16 mouse cellular contexts compared by ENCODE assay signal in genomic region chr2:131932275-131932902, GRCm38 (mm10). TPM values are rescaled to one million over a fixed set of nuclear protein-coding genes. Genes with fewer than 3 reads are reported as not detected.
DNase-seq lines count a peak whose midpoint lies in the region; ATAC-seq and TF ChIP-seq lines count a peak whose summit lies in the region.
"Had no signal": no experiment of that assay in that cellular context is flagged by ENCODE, and none has a peak within 500 bp of the region (broad histone marks: within the 10 kb centered on the region; RNA-seq: fewer than 3 reads in every experiment).

No protein-coding gene starts in this region.

- H3K27ac ChIP-seq in heart, embryonic 10.5 days = no peak overlapping the region
- no peak overlapping the region for H3K27ac ChIP-seq in lung, embryonic 14.5 days (ENCODE audit: low read depth)
- H3K27ac ChIP-seq in limb, embryonic 14.5 days (replicated peaks; ENCODE audit: low read depth, low read length) = no peak overlapping the region
- H3K27ac ChIP-seq: intestine, embryonic 15.5 days had no signal

- no peak overlapping the region for H3K4me2 ChIP-seq in lung, embryonic 14.5 days
- H3K4me2 ChIP-seq in limb, embryonic 14.5 days (replicated peaks; ENCODE audit: low read depth, low read length, severe bottlenecking) = no peak overlapping the region
- no peak overlapping the region for H3K4me2 ChIP-seq in myocyte (ENCODE audit: low read depth)
- H3K4me2 ChIP-seq: intestine, embryonic 15.5 days had no signal

- DNase-seq in heart, embryonic 10.5 days (ENCODE audit: low spot score) = peak; percentile 54
- no peak for DNase-seq in heart, postnatal 14 days
- no peak for DNase-seq in lung, embryonic 14.5 days
- no peak for DNase-seq in lung, adult 18-20 months
- no peak for DNase-seq in limb, embryonic 14.5 days (ENCODE audit: low spot score)
- no peak for DNase-seq in layer of hippocampus, postnatal 36 days
- DNase-seq in adrenal gland, postnatal 36 days = no peak
- DNase-seq: cerebellum, adult 9-10 months; heart, postnatal 36 days; kidney, postnatal 25 days; lung, adult 2 months had no signal

- no peaks in the 10 kb centered on the region for H3K9me3 ChIP-seq in heart, embryonic 10.5 days
- no peaks in the 10 kb centered on the region for H3K9me3 ChIP-seq in lung, embryonic 14.5 days (ENCODE audit: low read depth, low read length)
- H3K9me3 ChIP-seq in limb, embryonic 14.5 days (ENCODE audit: control insufficient read depth, low read length) = no peaks in the 10 kb centered on the region
- H3K9me3 ChIP-seq: intestine, embryonic 15.5 days had no signal

- intact Hi-C loops in heart, postnatal 14 days (cut with DNase I) = no loop called here

- ATAC-seq in lung, embryonic 14.5 days (ENCODE audit: insufficient read depth) = peak; percentile 18
- no peak for ATAC-seq in limb, embryonic 14.5 days (ENCODE audit: low FRiP score, low read depth)
- ATAC-seq: intestine, embryonic 15.5 days had no signal

- H3ac ChIP-seq in myocyte (ENCODE audit: control insufficient read depth, insufficient read length) = no peak overlapping the region

- H3K4me1 ChIP-seq in heart, embryonic 10.5 days = peaks cover 33% of the 10 kb centered on the region
- H3K4me1 ChIP-seq in lung, embryonic 14.5 days (ENCODE audit: insufficient read depth) = no peaks in the 10 kb centered on the region
- H3K4me1 ChIP-seq in limb, embryonic 14.5 days (ENCODE audit: control insufficient read depth, insufficient read depth, low read length) = no peaks in the 10 kb centered on the region

- no peaks in the 10 kb centered on the region for H3K27me3 ChIP-seq in heart, embryonic 10.5 days (ENCODE audit: insufficient read depth, poor library complexity, severe bottlenecking)
- H3K27me3 ChIP-seq in lung, embryonic 14.5 days (ENCODE audit: insufficient read depth, low read length) = no peaks in the 10 kb centered on the region
- H3K27me3 ChIP-seq in limb, embryonic 14.5 days (ENCODE audit: control insufficient read depth, insufficient read depth, low read length) = no peaks in the 10 kb centered on the region
- H3K27me3 ChIP-seq in myocyte (ENCODE audit: control insufficient read depth, insufficient read depth, insufficient read length) = no peaks in the 10 kb centered on the region
- H3K27me3 ChIP-seq: intestine, embryonic 15.5 days had no signal

- 68% methylated on average over 7 of the region's 7 CpGs for WGBS in heart, embryonic 10.5 days
- WGBS in lung, embryonic 14.5 days = 51% methylated on average over 7 of the region's 7 CpGs
- 74% methylated on average over 7 of the region's 7 CpGs for WGBS in limb, embryonic 14.5 days

- no peak overlapping the region for H3K4me3 ChIP-seq in heart, embryonic 10.5 days
- no peak overlapping the region for H3K4me3 ChIP-seq in lung, embryonic 14.5 days (ENCODE audit: low read depth, low read length)
- H3K4me3 ChIP-seq in limb, embryonic 14.5 days (replicated peaks; ENCODE audit: low read length) = no peak overlapping the region
- H3K4me3 ChIP-seq in myocyte = no peak overlapping the region
- H3K4me3 ChIP-seq: intestine, embryonic 15.5 days had no signal

- no peaks in the 10 kb centered on the region for H3K79me2 ChIP-seq in myocyte (ENCODE audit: control insufficient read depth, insufficient read depth)

- peaks cover 14% of the 10 kb centered on the region for H3K36me3 ChIP-seq in heart, embryonic 10.5 days
- H3K36me3 ChIP-seq in lung, embryonic 14.5 days (ENCODE audit: insufficient read depth) = peaks cover 7% of the 10 kb centered on the region; the same call in 1 of the 2 replicates
- H3K36me3 ChIP-seq in limb, embryonic 14.5 days (ENCODE audit: control insufficient read depth, insufficient read depth, low read length) = peaks cover 9% of the 10 kb centered on the region; the same call in 1 of the 2 replicates
- peaks cover 7% of the 10 kb centered on the region for H3K36me3 ChIP-seq in myocyte (ENCODE audit: control insufficient read depth, insufficient read depth)
- H3K36me3 ChIP-seq: intestine, embryonic 15.5 days had no signal

- no peak overlapping the region for H3K9ac ChIP-seq in lung, embryonic 14.5 days
- peak overlapping the region; percentile 12; the same call in 1 of the 2 replicates for H3K9ac ChIP-seq in limb, embryonic 14.5 days (ENCODE audit: low read depth, low read length, severe bottlenecking)
- H3K9ac ChIP-seq: intestine, embryonic 15.5 days had no signal

- no peak for TF ChIP-seq POLR2A in limb, embryonic 14.5 days (IDR thresholded peaks at IDR 0.05; ENCODE audit: borderline replicate concordance, extremely low read depth, insufficient read depth, insufficient read length)
- no peak for TF ChIP-seq POLR2A in myocyte (IDR thresholded peaks at IDR 0.05; ENCODE audit: insufficient read length, low read depth)

- no peak for TF ChIP-seq CTCF in lung, embryonic 14.5 days (IDR thresholded peaks at IDR 0.05; ENCODE audit: low read depth)

TF ChIP-seq in myocyte, 11 proteins besides CTCF, POLR2A, EP300 and RAD21:
- TF ChIP-seq TCF3 (IDR thresholded peaks at IDR 0.05; ENCODE audit: insufficient read length, low read depth) (no peak), POLR2AphosphoS2 (IDR thresholded peaks at IDR 0.05; ENCODE audit: insufficient read length, low read depth) (peak; percentile 15)
TF ChIP-seq in myocyte: peak in this region for 1.

RNA-seq across cellular contexts. Expression of gene Prnd, which starts 18.3 kb away (rescaled TPM):
- polyA plus RNA-seq in heart, embryonic 10.5 days (2016; fragmentation: Nextera tagmentation; extraction: Ambion mirVana) = 3.1 and 4.6 TPM in 2 replicates
- total RNA-seq in heart, postnatal 14 days (2021) = 10 to 100 TPM in 1 of 2 experiments, 1 to 10 TPM in 1; 3.2 to 10.4 TPM
- 55.8 and 57.3 TPM in 2 replicates for polyA plus RNA-seq in lung, embryonic 14.5 days (2014; fragmentation: Nextera tagmentation; extraction: Ambion mirVana)
- polyA plus RNA-seq in limb, embryonic 14.5 days (2012; rRNA removed) = 41.2 and 46.2 TPM in 2 replicates
- 44.6 and 50.5 TPM in 2 replicates for polyA plus RNA-seq in limb, embryonic 14.5 days (2014; fragmentation: Nextera tagmentation; extraction: Ambion mirVana)
- not detected for polyA plus RNA-seq in myocyte (2012; fragmentation: generic; extraction: Trizol)
- total RNA-seq in layer of hippocampus, postnatal 36 days (2021) = under 1 TPM; 0.13 to 0.25 TPM
- under 1 TPM; 0.20 to 0.70 TPM for total RNA-seq in adrenal gland, postnatal 36 days (2021)
- total RNA-seq: granulocyte monocyte progenitor cell, adult 5-6 weeks had no signal

RNA-seq across cellular contexts. Expression of gene Prn, which starts 22.6 kb away (rescaled TPM):
- 0.35 TPM in 1 of 2 replicates, not detected in the other for polyA plus RNA-seq in heart, embryonic 10.5 days (2016; fragmentation: Nextera tagmentation; extraction: Ambion mirVana)
- 1 to 10 TPM in 1 of 2 experiments, under 1 TPM in 1; 0.71 to 2.8 TPM for total RNA-seq in heart, postnatal 14 days (2021)
- not detected in 2 replicates for polyA plus RNA-seq in lung, embryonic 14.5 days (2014; fragmentation: Nextera tagmentation; extraction: Ambion mirVana)
- polyA plus RNA-seq in limb, embryonic 14.5 days (2012; rRNA removed) = 0.12 TPM in 1 of 2 replicates, not detected in the other
- polyA plus RNA-seq in limb, embryonic 14.5 days (2014; fragmentation: Nextera tagmentation; extraction: Ambion mirVana) = not detected in 2 replicates
- 0.10 TPM for polyA plus RNA-seq in myocyte (2012; fragmentation: generic; extraction: Trizol)
- not detected for total RNA-seq in layer of hippocampus, postnatal 36 days (2021)
- total RNA-seq in adrenal gland, postnatal 36 days (2021) = under 1 TPM in 1 of 2 experiments, not detected in 1; 0.13 TPM
- total RNA-seq: granulocyte monocyte progenitor cell, adult 5-6 weeks; left cerebral cortex, adult 8-10 months had no signal
- polyA plus RNA-seq: lung, adult 2 months; urinary bladder, adult 2 months had no signal

RNA-seq across cellular contexts. Expression of gene Prnp, which starts 22.7 kb away (rescaled TPM):
- polyA plus RNA-seq in heart, embryonic 10.5 days (2016; fragmentation: Nextera tagmentation; extraction: Ambion mirVana) = 62.6 and 67.0 TPM in 2 replicates
- total RNA-seq in heart, postnatal 14 days (2021) = 10 to 100 TPM; 81.6 to 88.1 TPM
- 31.2 and 32.8 TPM in 2 replicates for polyA plus RNA-seq in lung, embryonic 14.5 days (2014; fragmentation: Nextera tagmentation; extraction: Ambion mirVana)
- polyA plus RNA-seq in limb, embryonic 14.5 days (2012; rRNA removed) = 38.4 and 39.1 TPM in 2 replicates
- polyA plus RNA-seq in limb, embryonic 14.5 days (2014; fragmentation: Nextera tagmentation; extraction: Ambion mirVana) = 36.1 and 43.1 TPM in 2 replicates
- 133 TPM for polyA plus RNA-seq in myocyte (2012; fragmentation: generic; extraction: Trizol)
- total RNA-seq in layer of hippocampus, postnatal 36 days (2021) = 100 to 1,000 TPM; 922 to 985 TPM
- total RNA-seq in adrenal gland, postnatal 36 days (2021) = 100 to 1,000 TPM in 1 of 2 experiments, 10 to 100 TPM in 1; 90.8 to 126 TPM
